Mouse (Mus musculus): Measurements from ENCODE around the gene Tyrobp. TPM values are rescaled to one million over a fixed set of nuclear protein-coding genes. Genes with fewer than 3 reads are reported as not detected.

Tyrobp gene
- total RNA-seq (2021) (10 to 100 TPM; 34.7 to 41.9 TPM), polyA plus RNA-seq (2012; rRNA removed) (73.3 and 87.9 TPM in 2 replicates)
- long read RNA-seq, transcript Tyrobp-202 (5 exons, 597 nt), result major isoform, 15 of 16 reads
- long read RNA-seq, partial matches to known transcripts, result 1 of 16 reads
- long read RNA-seq, other reads (novel, unspliced or antisense), result 0 of 16 reads

DNA sequence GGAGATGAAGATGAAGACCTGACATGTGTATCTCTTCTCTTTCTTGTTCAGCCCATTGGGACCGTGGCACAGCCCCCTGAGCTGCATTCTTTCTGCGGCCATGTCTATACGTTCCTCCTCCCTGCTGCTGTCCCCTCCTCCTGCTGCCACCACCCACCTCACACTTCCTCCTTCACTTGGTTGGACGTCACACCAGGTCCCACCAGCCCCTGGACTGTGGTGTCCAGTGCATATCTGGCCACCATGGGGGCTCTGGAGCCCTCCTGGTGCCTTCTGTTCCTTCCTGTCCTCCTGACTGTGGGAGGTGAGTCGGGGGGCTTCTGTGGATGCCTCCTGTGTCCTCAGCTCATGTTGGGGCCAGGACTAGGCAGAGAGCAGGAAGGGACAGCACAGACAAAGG lies at the start of gene Tyrobp:
Gene Tyrobp, plus strand, starts transcription at position 165 of the 400 bp plus-strand sequence.
- DNase-seq, result peak; percentile 23

DNA sequence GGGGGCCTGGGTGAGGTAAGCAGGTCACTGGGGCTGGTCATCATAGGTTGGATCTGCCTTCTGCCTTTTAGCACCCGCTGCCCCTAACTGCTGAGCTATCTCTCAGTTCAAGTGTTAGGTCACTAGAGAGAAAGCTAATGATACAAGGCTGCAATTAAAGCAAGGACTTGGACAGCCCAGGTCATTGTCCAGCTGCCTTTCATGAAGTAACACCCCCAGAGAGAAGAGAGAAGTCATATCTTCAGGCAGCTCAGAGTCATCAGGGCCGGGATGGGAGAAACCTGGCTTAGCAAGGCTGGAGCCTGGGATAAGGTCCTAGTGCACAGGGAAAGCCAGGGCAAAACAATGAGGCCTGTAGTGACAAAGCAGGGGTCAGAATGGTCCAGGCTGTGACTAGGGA lies 46.1 kb upstream of the Tyrobp start:
- no peak for DNase-seq

DNA sequence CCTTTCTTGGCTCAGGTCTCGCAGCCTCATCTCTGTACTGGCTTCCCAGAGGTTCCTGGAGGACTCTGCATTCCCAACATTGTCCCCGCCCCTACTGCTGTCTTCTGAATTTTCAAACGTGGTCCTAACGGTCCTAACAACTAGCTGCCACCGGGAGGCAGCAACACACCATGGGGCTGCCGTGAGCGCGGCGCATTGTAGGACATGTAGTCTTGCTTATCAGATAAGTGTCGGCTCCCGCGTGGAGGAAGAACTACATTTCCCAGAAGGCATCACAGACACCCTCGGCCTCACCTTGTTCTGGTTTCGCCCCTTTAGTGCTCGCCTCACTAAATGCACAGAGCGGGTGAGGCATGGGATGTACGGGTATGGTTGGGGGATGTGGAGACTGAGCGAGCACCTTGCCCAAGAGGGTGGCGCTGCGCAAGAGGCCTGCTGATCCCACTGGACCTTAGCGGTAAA lies 40.0 kb upstream of the Tyrobp start:
- DNase-seq, result peak; percentile 92

DNA sequence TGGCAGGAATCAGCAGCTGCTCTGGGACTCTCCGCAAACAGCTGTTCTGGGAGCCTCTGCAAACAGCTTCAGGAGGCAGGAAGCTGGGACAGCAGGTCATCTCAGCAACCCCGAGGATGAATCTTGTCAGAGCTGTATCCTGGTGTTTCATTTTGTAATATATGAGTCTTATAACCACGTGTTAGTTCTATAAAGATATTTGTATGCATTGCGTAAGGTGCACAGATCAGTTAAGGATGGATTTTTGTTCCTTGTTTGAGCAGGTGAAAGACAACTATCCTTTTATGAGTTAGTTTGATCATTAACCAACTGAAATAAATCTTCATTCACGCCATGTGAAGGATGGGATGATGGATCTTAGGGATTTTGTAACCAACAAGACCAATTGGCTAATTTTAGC lies 33.5 kb upstream of the Tyrobp start:
- no peak for DNase-seq

DNA sequence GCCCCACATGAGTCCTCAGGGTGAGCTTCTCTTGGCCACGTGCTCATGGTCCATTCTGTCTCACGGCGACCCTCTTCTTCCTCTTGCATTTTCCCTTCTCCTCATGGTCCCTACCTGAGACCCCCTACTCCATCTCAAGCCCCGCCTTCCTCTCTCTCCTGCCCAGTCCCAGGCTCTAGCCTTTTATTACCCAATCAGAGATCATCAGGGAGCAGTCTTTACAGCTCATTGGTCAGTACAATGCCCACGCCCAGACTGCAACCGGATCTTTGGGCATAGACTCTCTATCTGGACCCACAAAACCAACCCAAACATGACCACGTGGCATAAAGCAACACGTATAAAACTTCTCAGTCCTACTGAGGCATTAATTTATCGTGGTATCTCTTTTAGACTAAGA lies 29.5 kb upstream of the Tyrobp start:
- no peak for DNase-seq

DNA sequence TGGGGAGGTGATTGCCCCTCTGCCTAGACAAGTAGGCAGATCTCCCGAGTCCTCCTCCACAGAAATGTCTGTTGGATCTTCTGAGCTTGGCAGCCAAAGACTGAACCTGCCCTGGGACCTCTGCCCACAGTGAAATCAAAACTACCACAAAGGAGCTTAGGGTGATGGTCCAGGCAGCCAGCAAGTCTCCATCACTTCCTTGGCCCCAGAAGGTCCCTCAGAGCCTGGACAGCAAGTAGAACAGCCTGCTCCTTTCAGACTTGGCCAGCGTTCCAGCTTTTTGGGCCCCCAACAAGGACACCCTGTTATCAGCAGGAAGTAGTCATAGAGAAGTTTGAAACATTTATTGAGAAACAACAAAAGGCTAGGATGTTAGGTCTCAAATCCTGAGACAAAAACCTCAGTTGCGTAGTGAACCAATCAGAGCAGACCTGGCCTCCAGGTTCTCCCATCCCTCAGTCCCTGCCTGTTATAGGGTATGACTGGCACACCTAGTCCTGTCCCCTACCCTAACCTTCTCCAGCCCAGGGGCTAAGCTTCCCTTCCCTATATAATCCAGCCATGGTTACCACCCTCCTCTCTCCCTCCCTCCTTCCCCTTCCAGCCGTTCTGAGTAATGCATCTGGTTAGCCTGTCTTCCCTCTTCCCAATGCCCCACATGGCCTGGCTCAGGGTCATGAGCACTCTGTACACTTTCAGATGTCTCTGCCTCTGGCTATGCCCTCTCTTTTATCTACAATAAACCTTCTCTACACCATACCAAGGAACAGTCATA lies 20.6 kb upstream of the Tyrobp start:
- DNase-seq, result peak; percentile 29

DNA sequence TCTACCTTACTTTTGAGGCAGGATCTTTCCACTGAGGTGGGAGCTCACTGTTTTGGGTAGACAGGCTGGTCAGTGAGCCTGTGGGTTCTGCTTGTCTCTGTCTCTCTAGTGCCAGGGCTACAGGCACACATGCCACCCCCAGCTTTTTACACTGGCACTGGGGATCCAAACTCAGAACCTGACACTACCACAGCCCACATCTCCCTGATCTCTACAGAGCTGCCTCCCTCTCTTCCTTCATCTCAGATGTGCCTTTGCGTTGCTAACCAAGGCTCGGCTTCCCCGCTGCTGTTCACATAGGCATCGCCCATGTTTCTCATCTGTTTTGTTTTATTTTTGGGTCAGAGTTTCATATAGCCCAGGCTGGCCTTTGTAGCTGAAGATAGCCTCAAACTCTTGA lies 19.9 kb upstream of the Tyrobp start:
- DNase-seq, result no peak

DNA sequence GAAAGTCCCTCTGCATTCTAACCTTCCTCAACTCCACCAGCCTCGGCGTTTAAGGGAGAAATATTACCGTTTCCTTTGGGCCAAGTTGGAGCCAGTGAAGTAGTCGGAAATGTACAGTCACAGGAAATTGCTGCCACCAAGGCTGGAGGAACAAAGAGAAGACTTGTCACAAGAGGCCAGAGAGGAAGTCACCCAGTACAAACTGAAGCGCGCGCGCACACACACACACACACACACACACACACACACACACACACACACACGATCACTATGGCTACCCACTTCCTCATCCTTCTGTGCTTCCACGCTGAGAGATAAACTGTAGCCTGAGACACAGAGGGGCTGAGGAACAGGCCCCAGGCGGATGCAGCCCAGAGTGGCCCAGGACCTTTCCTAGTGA lies 19.2 kb upstream of the Tyrobp start:
- peak; percentile 61 for DNase-seq

DNA sequence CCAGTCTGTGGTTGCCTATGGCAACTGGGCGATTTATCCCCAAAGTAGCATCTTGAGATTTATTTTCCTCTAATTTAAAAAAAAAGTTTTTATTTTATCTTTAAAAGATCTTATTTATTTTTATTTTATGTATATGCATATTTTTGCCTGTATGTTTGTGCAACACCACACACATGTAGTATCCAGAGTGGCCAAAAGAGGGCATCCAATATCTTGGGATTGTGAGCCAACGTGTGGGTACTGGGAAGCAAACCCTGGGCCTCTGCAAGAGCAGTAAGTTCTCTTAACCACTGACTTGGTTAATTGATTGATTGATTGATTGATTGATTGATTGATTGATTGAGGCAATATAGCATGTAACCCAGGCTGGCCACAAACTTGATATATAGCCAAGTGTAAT lies 18.7 kb upstream of the Tyrobp start:
- DNase-seq, result no peak

DNA sequence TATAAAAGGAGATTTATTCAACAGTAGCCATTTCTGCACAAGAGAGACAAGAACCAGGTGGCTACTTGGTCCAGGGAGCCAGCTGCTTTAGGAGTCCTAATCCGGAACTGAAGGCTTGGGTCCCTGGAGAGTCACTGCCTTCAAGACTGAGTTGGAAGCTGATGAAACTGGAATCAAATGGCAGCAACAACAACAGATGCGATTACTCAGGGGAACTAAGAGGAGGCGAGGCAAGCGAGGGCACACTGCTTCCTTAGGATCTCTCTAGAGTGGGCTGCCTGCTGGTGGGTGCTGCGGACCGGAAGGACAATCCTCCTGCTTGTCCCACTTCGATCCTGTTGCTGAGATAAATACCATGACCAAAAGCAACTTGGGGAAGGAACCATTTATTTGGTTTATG lies 13.9 kb upstream of the Tyrobp start:
- no peak for DNase-seq

DNA sequence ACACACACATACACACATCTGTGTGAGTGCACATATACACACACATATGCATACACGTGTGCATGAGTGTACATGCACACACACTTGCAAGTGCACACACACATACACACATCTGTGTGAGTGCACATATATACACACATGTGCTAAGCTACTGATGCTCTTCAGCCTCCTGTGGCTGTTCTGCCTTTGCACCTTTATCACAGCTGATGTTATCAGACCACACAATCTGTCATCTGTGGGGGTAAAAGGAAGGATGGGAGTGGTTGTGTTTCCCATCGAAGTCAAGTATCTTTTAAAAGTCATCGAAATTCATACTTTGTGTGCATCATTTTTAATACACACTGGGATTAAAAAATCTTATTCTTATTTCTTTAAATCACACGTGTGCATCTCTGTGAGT lies 11.2 kb upstream of the Tyrobp start:
- no peak for DNase-seq

DNA sequence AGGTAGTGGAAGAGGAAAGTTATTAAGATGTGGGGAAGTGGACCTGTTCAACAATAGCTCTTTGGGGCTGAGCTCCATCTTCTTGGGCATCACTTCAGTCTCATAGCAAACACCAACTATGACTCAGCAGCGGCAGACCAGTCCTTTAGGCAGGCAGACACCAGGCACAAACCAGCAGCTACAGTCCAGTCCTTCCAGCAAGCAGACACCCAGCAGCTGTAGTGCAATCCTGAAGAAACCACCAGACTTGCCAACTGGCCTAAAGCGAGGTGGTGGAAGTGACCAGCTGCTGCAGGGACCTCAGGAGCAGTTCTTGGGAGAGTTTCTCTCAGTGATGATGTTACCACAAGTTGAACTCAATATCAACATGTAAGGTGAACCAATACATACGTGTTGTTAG lies 4.9 kb upstream of the Tyrobp start:
- DNase-seq, result no peak

DNA sequence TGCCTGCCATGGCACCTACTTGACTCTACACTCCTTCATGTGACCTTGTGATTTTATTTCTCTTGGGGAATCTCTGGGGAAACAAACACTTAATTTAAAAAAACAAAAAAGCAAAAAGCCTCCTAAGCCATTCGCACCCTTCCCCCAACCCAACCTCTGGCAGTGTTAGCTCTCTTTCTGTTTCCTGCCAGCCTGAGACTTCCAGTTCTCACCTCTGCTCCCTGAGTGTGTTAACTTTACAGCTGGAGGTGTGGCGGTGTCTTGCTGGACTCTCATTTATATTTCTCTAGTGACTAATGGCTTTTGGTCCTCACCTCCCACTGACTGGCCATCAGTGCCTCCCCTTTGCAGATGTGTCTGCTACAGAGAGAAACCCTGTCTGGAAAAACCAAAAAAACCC lies 3.8 kb upstream of the Tyrobp start:
- DNase-seq, result no peak

DNA sequence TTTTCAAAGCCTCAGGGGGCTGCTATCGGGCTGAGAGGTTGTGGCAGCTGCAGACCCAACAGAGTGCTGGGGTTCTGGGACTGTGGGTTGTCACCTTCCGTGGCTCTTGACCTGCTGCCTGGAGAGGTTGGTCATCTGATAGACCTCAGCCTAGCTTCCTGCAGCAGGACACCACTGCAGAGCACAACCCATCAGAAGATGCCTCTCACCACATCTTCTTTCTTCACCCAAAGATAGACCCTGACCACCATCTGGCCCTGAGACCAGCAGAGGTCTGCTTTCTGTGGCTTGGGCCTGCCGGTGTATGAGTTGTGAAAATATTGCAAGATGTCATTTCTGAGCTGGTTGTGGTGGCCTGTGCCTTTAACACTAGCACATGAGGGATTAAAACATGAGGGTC lies 2.5 kb upstream of the Tyrobp start:
- DNase-seq, result no peak

DNA sequence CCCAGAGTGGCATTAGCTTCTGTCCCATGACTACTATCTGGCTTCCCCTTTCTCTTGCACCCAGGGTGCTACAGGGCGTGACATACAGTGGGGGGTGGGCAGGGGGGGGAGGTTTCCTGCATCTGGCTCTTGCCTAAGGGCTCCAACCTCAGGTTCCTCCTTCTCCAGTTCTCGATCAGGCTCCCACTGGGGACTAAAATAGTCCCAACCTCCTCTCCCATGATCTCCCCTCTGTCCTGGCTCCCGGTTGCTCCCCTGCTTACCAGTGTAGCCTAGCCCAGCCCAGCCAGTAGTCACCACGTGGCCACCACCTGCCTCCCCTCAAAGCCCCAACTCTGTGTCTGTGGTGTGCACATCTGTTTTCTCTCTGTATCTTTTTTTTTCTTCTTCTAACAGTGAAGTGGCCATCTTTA lies 819 bp upstream of the Tyrobp start:
- no peak for DNase-seq

DNA sequence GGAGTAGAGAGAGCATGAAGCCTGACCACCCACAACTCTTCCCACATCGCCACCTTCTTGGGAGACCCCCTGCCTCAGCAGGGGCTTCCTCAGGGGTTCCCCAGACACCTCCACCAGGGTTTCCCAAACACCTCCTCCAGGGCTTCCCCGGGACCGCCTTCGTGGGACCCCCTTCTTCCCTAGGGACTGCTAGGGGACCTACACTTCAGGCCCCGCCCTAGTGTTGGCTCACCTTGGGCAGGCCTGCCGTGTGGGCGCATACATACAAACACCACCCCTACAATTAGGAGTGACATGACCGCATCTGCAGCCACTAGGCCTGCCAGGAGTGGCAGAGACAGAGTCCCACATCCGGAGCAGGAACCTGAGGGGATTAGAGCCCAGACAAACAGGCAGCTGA lies 4.3 kb downstream of the Tyrobp start:
- no peak for DNase-seq

DNA sequence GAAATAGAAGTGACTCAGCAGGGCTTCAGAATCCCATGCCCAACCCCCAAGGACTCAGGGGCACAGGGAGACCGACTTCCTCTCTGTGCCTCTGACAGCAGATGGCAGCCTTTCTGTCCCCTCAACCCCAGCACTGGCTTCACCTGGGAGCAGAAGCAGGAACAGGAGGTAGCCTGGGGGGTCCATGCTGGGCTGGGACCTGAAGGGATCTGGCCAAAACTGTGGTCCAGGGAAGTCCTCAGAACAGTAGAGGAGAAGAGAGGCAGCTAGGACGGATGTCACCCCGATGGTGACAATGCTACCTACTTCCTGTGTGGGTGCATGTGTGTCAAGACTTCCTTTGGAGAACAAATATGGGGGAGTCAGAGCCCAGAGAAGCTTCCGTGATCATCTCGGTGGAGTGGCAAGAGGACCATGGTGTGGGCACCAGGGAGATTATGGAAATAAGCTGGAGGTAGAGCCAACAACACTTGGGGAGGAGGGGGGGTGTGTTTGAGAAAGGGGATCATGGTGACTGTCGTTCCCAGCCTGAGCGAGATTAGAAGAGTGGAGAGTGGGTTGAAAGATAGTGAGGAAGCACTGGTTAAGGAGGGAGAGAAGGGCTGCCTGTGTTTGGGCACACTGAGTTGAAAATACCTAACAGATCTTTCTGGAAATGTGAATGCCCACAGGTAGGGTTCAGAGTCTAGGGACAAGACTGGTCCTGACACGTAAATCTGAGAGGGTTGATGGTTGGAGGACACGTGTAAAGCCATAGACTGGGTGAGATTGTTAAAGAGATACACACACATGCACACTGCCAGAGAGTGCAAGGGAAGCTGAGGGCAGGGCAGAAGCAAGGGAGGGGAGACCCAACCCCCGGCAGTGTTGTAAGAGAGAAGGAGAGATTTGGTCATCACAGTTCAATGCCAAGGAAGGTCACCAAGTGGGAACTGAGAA lies 6.3 kb downstream of the Tyrobp start, which contains the start of gene Hcst:
Gene Hcst, minus strand, starts transcription at position 294 of the 939 bp plus-strand sequence.
- peak; percentile 25 for DNase-seq

DNA sequence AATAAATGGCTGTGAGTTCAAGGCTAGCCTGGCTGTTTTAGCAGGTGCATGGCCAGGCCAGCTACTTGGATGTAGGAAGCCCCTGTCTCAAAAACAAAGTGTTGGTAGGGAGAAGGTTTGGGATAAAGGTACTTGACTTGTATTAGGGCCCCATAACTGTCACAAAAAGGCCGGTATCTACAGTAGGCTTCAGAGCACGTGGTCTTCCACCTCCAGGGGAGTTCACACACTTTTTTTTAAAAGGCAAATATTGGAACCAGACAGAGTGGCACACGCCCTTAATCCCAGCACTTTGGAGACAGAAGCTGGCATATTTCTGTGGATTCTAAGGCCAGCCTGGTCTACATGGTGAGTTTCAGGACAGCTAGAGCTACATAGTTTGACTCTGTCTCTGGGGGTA lies 7.1 kb downstream of the Tyrobp start:
- DNase-seq, result no peak

DNA sequence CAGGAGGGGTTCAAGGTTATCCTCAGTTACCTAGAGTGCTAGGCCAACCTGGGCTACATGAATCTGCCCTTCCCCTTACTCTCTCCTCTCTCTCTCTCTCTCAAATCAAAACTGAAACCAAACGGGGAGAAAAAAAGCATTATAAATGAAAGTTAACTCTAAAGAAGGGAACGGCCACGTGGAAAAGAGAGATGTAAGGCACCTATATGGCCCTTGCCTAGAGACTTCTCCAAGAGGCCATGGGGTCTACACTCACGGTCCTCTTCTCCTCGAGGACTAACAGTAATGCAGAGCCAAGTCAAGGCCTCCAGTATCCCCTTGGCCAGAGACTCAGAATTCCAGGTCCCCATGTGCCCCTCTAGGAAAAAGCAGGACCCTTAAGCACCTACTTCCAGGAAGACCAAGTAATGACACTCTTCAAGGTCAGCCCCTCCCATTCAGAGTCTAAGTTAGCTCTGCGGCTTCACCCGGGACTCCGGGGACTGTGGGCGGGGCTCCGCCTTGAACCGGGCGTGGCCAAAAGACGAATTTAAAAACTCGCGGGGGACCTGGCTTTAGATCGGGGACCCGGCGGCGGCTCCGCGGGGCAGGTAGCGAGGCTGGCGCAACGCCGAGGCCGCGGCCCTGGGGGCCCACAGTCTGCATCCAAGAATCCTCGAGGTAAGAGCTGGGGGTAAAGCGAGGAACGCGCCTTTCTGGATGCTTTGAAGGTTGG lies 7.8 kb downstream of the Tyrobp start, which contains the start of gene Nfkbid:
Gene Nfkbid, plus strand, starts transcription at position 558 of the 715 bp plus-strand sequence.
- peak; percentile 87 for DNase-seq

DNA sequence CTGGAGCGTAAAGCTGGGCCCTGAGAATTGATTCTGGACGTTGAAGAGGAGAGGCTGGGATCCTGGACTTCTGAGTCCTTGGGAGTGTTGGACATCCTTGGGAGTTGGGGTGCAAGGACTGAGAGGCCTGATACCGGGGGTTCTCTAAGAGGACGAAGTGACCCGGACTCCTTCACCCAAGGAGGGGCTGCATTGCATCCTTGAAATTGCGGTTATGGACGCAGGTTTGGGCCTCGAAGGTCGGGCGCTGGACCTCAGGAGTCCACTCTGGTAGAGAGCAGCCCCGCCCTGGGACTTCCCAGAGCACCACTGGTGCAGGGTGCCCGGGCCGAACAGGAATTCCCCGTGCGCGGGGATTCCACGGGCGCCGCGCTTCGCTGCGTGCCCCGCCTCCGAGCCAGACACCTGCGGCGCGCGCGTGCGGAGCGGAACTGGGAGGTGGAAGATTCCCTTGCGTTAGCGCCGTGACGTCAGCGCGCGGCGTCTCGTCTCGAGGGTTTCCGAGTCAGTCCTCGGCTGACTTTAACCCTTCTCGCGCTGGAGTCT lies 8.4 kb downstream of the Tyrobp start:
- DNase-seq, result peak; percentile 91

DNA sequence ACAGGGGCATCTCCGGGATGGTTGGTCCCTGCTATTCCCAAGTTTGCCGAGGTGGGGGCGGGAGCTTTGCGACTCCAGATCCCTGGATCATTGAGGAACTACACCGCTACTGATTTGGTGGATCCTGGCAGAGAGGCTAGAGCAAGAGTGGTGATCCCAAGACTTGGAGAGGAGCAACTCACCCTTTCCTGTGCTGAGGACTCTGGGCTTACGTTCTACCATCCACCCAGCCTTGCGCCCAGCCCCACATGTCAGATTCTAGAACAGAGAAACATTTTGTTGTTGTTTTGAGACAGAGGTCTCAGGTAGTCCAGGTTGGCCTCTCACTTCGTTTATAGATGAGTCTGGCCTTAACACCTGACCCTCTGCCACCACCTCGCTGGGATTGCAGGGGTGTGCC lies 9.0 kb downstream of the Tyrobp start:
- DNase-seq, result no peak
